Mouse (Mus musculus) midbrain, postnatal 0 days (tissue): ENCODE measurements around the gene Iffo1. TPM values are rescaled to one million over a fixed set of nuclear protein-coding genes. Genes with fewer than 3 reads are reported as not detected.

Experiments used
- ATAC-seq: fragments of 200-750 bp; cut with Nextera tagmentation; 2 replicates; pipeline ENCODE4 v1.8.0; 2017; ENCODE audit warnings: moderate number of reproducible peaks, mild to moderate bottlenecking, moderate TSS enrichment, moderate library complexity; ENCODE audit not compliant: low FRiP score
- DNase-seq: peaks from one replicate; pipeline ENCODE4 v3.0.0-alpha.2; 2015; ENCODE audit warnings: low spot score
- H3K27ac ChIP-seq: fragments of 300-500 bp; sonication (generic); 2 replicates; pipeline ENCODE4 v1.5.1; 2014; ENCODE audit warnings: low read depth, mild to moderate bottlenecking, low read length, mixed read lengths
- H3K27me3 ChIP-seq: fragments of 300-500 bp; sonication (generic); 2 replicates; pipeline ENCODE4 v1.6.1; 2014; ENCODE audit warnings: low read length, control low read depth, mixed read lengths; ENCODE audit not compliant: insufficient read depth
- H3K36me3 ChIP-seq: fragments of 300-500 bp; sonication (generic); 2 replicates; pipeline ENCODE4 v1.6.1; 2014; ENCODE audit warnings: low read length, control low read depth, mixed read lengths; ENCODE audit not compliant: insufficient read depth
- H3K4me1 ChIP-seq: fragments of 300-500 bp; sonication (generic); 2 replicates; pipeline ENCODE4 v1.6.1; 2014; ENCODE audit warnings: mild to moderate bottlenecking, control low read depth, antibody characterized with exemption, low read length, mixed read lengths; ENCODE audit not compliant: insufficient read depth
- H3K4me2 ChIP-seq: fragments of 300-500 bp; sonication (generic); 2 replicates; pipeline ENCODE4 v1.6.1; 2014; ENCODE audit warnings: low read depth, mild to moderate bottlenecking, low read length, mixed read lengths; ENCODE audit not compliant: poor library complexity, severe bottlenecking
- H3K4me3 ChIP-seq: fragments of 300-500 bp; sonication (generic); 2 replicates; pipeline ENCODE4 v1.5.1; 2014; ENCODE audit warnings: low read depth, mild to moderate bottlenecking, low read length, moderate library complexity
- H3K9ac ChIP-seq: fragments of 300-500 bp; sonication (generic); replicated peaks from 2 replicates; pipeline ENCODE4 v1.6.1; 2014; ENCODE audit warnings: mild to moderate bottlenecking, low read length, moderate library complexity, mixed read lengths; ENCODE audit not compliant: poor library complexity, severe bottlenecking
- H3K9me3 ChIP-seq: fragments of 300-500 bp; sonication (generic); 2 replicates; pipeline ENCODE4 v1.6.1; 2016; ENCODE audit warnings: low read length, control low read depth
- CTCF ChIP-seq: IDR thresholded peaks from 2 replicates; pipeline ENCODE4 v1.5.1; 2016; ENCODE audit warnings: antibody characterized with exemption, mild to moderate bottlenecking
- WGBS: fragments of 180-500 bp; shearing (Covaris S2); extraction: QIAGEN DNeasy Blood & Tissue Kit; methylation state at CpG from one replicate; pipeline ENCODE4 v1.1.7; 2014; 5-methylcytosine and 5-hydroxymethylcytosine counted together
- polyA plus RNA-seq: library from polyadenylated mRNA; unstranded; fragments of >200 nt; fragmentation: Nextera tagmentation; extraction: Ambion mirVana; gene quantifications from 2 replicates; pipeline ENCODE4 v1.2.1, GENCODE M21; 2015
- total RNA-seq: library from RNA; depleted of rRNA; stranded (reverse); fragments of >200 nt; gene quantifications from 2 replicates; pipeline ENCODE4 v1.2.3, GENCODE M21; 2014

The Iffo1 gene
- total and polyA plus RNA-seq, 2 experiments from 2014 or later, result 20.4 to 33.9 TPM

DNA sequence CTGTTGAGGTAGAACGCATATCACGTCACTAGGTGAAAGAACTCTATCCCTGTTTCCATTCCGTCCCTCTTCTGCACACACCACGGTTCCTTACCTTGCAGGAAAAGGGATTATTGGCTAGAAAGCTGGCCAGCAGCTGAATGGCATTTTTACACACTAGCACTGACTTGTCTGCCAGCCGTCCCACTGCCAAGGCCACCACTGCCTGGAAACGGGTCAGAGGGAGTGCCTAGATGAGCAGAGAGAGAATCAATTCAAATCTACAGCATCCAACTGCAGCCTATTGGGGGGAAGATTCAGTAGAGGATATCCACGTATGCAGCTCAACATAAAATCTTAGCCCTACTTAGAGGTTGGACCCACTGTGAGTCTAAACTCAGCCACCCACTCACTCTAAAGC lies 34.6 kb downstream of the Iffo1 start:
- 90% methylated on average over 7 of the region's 7 CpGs for WGBS
- DNase-seq (no peak), ATAC-seq (no peak)
- no peaks in the 10 kb centered on the region for H3K27me3 ChIP-seq
- H3K9ac ChIP-seq, result no peak overlapping the region
- H3K27ac ChIP-seq, result no peak overlapping the region
- no peak overlapping the region for H3K4me3 ChIP-seq
- no peaks in the 10 kb centered on the region for H3K9me3 ChIP-seq
- H3K36me3 ChIP-seq, result peaks cover 58% of the 10 kb centered on the region
- no peaks in the 10 kb centered on the region for H3K4me1 ChIP-seq
- no peak for TF ChIP-seq CTCF
- H3K4me2 ChIP-seq, result no peak overlapping the region

DNA sequence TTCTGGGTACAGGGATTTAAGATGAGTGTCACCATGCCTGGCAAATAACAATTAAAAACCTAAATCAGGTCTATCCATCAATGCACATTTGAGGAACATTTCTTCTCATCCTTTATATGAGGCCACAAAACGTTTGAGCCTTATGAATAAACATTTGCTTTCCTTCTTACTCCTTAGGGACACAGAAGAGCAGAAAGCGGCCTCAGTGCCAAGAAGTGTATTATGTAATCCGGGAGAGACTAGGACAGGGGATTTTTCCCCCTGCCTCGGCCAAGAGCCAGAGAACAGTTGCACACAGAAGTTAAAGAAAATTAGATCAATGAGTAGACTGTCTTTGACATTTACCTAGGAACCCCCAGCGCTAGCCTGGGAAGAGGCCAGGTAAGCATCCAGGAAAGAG lies 37.1 kb downstream of the Iffo1 start:
- no peak overlapping the region for H3K4me2 ChIP-seq
- no peaks in the 10 kb centered on the region for H3K27me3 ChIP-seq
- no peaks in the 10 kb centered on the region for H3K4me1 ChIP-seq
- ATAC-seq (no peak), DNase-seq (no peak)
- no peaks in the 10 kb centered on the region for H3K9me3 ChIP-seq
- H3K36me3 ChIP-seq, result peaks cover 62% of the 10 kb centered on the region
- no peak overlapping the region for H3K27ac ChIP-seq
- H3K9ac ChIP-seq, result no peak overlapping the region
- no peak overlapping the region for H3K4me3 ChIP-seq
- 64% methylated on average over 5 of the region's 5 CpGs for WGBS
- no peak for TF ChIP-seq CTCF

DNA sequence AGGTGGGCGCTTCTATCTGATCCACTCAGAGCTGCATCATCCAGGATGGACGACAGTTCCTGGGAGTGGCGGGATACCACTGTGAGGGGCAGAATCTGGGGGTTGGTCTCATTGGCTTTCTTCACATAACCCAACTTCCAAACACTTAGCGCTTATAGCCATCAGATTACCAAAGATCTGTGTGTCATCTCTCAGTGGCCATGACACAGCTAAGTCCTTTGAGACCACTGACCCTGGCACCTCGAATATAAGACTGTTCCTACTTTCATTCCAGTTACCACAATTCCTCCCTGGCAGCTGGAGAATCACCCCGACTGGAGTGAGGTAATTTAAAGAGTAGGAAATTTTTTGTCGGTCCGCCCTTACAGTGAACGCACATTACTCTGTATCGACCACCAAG lies 41.2 kb downstream of the Iffo1 start:
- no peak overlapping the region for H3K4me2 ChIP-seq
- H3K27me3 ChIP-seq, result no peaks in the 10 kb centered on the region
- H3K27ac ChIP-seq, result no peak overlapping the region
- peaks cover 50% of the 10 kb centered on the region for H3K36me3 ChIP-seq
- H3K9ac ChIP-seq, result no peak overlapping the region
- ATAC-seq (no peak), DNase-seq (no peak)
- H3K9me3 ChIP-seq, result no peaks in the 10 kb centered on the region
- no peaks in the 10 kb centered on the region for H3K4me1 ChIP-seq
- 95% methylated on average over 10 of the region's 10 CpGs for WGBS
- no peak overlapping the region for H3K4me3 ChIP-seq
- TF ChIP-seq CTCF, result no peak

DNA sequence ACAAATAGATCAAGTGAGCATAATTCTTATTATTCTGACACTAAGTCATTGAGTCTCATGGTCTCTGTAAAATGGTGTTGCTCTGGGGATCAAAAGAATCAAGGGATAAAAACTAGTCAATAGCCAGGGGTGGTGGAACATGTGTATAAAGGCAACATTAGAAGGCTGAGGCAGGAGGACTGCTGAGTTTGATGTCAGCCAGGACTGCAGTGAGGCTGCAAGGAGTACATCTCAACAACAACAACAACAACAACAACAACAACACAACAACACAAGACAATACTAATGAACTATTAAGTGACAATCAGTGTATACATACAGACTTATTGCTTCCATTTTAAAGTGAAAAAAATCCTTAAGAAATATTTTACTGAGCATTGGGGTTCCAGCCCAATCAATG lies 45.8 kb downstream of the Iffo1 start:
- Histone ChIP-seq H3K4me1 (no peaks in the 10 kb centered on the region), H3K9ac (peak overlapping the region; percentile 62), H3K27me3 (no peaks in the 10 kb centered on the region), H3K4me2 (peak overlapping the region; percentile 64), H3K27ac (0 out of 2 replicates have a peak overlapping the region, but pooled peaks have one; percentile 98), H3K36me3 (peaks cover 29% of the 10 kb centered on the region), H3K4me3 (peak overlapping the region; percentile 54), H3K9me3 (no peaks in the 10 kb centered on the region)
- ATAC-seq (no peak), DNase-seq (no peak)
- no peak for TF ChIP-seq CTCF

DNA sequence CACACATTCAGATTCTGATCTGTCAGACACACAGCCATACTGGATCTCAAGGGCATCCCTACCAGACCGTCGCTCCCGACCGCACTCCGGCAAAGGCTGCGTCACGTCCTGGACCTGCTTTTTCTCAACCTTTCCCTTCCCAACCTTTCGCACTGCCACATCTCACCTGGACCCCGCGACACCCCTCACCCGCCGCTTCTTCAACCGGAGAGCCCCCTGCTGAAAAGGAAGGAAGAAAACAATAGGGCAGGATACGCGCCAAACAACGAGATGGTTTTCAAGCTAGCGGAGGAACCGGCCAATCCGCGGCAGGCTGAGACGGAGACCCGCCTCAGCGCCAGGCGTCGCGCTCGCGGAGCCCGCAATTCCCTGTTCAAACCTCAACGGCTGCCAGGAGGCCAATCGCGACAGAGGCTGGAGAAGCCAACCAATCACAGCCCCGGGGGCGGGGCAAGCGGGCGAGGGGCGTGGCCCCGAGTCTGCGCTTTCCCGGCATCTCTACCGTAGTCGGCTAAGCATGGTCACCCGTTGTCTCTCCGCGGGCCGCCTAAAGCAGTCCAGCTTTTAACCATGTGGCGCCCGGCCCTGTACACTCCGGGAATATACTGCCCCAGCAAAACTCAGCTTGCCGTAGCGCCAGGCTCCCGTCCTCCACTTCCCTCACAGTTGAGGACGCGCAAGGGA lies 46.4 kb downstream of the Iffo1 start, which contains the start of the genes Ncapd2 and Mrpl51:
Gene Ncapd2, minus strand, starts transcription at position 370 of the 684 bp plus-strand sequence.
Gene Mrpl51, plus strand, starts transcription at position 470 of the 684 bp plus-strand sequence.
- TF ChIP-seq CTCF, result peak; percentile 52
- H3K4me2 ChIP-seq, result peak within 1 kb of the TSS; percentile 64
- H3K4me1 ChIP-seq, result no peaks in the 10 kb centered on the region
- WGBS, result under 1% methylated on average over 50 of the region's 54 CpGs
- H3K27ac ChIP-seq, result peak within 1 kb of the TSS; percentile 98
- peaks cover 22% of the 10 kb centered on the region for H3K36me3 ChIP-seq
- no peaks in the 10 kb centered on the region for H3K27me3 ChIP-seq
- H3K4me3 ChIP-seq, result peak within 1 kb of the TSS; percentile 54
- peak within 1 kb of the TSS; percentile 66 for H3K9ac ChIP-seq
- DNase-seq, result peak; percentile 99
- ATAC-seq, result peak; percentile 98
- H3K9me3 ChIP-seq, result no peaks in the 10 kb centered on the region

DNA sequence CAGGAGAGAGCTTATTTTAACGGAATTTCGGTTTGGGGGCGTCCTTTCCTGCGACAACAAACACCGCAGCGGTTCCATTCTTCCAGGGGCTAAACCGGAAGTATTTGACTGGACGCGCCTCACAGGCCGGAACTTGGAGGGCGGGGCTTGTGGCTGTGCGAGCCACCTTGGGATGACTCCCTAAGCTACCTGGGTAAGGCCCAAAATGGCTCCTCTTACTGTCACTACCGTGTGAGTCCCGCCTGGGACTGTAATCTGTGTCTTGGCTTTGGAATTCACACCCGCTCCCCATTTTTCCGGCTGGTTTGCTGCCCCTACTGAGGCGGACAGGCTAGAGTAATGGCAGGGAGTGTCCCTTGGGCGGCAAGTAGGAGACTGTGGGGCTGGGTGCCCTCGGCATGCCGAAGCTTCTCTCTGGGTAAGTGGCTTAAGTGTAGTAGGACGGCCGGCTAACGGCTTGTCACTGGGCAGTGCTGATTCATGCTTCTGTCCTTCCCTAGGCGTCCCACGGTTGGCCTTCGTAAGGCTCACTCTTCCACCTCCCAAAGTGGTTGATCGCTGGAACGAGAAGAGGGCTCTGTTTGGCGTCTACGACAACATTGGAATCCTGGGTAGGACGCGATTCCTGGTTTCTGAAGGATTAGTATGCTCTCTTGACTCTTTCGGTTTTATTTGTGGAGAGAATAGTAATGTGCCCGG lies 47.1 kb downstream of the Iffo1 start:
- Histone ChIP-seq H3K4me1 (no peaks in the 10 kb centered on the region), H3K9ac (peak overlapping the region; percentile 66), H3K9me3 (no peaks in the 10 kb centered on the region), H3K4me2 (peak overlapping the region; percentile 64), H3K27me3 (no peaks in the 10 kb centered on the region), H3K4me3 (peak overlapping the region; percentile 54), H3K36me3 (peaks cover 15% of the 10 kb centered on the region), H3K27ac (peak overlapping the region; percentile 98)
- no peak for TF ChIP-seq CTCF
- peak; percentile 94 for ATAC-seq
- DNase-seq, result peak; percentile 98
- WGBS, result under 1% methylated on average over 34 of the region's 34 CpGs
